Mouse (Mus musculus): ENCODE results near the gene Slc1a3.

The Slc1a3 gene

DNA sequence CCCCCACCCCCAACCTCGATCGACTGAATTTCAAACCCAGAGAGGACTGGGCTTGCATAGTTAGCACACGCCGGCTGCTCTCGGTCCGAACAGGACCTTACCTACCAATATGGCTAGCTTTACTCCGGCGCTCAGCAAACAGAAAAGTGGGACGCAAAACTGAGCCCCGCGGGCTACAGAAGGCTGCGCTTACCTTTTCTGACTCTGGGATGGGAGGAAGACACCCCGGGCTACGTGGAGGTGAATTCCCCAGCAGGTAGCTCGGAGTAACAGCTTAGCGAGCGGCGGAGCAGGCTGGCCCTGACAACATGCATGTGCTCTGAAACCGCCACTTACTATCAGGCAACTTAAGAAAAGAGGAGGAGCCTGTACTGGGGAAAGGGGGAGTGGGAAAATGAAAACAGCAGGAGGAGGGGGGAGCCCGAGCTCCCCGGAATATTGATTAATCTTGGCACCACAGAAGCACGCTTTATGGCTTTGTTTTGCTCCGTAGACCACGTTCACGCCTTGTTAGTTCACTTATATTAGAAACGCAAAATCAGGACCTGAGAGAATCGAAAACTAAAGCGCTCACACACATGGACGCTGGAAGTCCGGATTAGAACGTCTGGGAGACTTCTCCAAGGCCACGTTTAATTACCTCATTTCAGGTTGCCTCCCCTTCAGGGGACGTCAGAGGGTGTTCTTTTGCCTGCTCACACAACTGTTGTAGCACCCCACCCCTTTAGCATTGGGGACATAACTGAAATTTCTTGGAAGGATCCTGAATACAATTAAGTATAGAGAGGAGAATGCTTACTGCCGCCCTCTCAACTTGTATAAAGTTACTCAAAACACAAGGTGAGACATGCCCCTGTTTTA, at the start of gene Slc1a3:
TSS of gene Slc1a3 (minus strand) at position 619 of the 861 bp plus-strand sequence.
- peak; percentile 11 for DNase-seq

DNA sequence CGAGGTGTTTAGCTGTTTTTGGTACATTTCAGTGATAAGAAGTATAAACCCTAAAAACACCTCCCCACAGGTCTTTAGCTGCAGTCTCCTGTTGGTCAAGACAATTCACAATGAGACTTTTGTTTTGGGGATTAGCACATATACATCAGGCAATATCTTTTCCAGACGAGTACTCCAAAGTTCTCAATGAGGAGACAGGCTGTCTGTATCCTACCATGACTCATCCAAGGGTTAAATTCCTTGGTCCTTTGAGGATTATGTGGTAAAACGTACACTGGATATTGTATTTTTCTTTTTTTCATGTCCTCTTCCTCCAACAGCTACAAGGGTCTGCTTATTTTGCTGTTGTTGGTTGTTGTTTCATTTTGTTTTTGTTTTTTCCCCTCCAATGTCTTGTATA, 48.5 kb upstream of the Slc1a3 start:
- DNase-seq: no peak

DNA sequence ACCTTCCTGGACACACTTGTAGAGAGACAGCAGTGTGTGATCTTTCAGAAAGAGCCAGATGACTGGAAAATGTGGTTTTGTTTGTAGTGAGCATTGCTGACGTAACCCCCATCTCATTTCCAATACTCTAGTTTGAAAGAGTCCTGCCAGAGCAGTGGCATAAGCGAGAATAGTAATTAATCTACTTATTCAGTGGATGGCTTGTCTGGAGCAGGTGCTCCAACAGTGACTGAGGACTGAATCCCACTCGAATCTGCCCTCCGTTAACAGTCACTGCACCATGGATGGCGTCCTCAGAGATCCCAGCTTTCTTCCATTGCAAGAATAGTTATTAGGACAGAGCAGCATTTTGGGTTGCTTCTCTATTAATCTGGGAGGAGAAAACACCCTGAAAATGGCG, 45.9 kb upstream of the Slc1a3 start:
- DNase-seq: no peak

DNA sequence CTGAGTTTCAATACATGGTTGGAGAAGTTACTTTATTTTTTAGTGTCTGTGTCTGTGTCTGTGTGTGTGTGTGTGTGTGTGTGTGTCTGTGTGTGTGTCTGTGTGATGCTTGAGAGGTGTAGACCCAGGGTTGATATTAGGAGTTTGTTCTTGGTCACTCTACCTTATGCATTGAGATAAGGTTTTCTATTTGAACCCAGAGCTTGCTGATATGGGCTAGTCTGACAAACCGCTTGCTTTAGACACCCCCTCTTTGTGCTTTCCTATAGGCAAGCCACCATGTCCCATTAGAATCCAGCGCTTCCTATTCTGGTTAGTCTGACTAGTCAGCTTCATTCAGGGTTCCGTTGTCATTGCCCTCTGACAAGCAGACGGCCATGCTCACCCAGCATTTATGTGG, 39.2 kb upstream of the Slc1a3 start:
- DNase-seq: no peak

DNA sequence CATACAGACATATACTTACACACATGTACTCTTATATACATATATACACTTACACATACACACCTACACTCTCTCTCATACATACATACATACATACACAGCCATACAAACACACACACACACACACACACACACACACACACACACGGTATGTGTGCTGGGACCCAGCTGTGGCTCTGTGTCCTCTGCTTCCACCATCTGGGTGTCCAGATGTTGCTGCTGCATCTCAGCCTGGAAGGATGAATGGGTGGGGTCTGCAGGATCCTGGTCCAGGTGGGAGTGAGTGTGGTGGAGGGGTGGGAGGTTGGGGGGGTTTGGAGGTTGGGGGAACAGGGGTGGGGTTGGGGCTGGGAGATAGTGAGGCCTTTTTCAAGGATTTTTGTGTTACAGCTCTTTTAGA, 38.2 kb upstream of the Slc1a3 start:
- DNase-seq: no peak

DNA sequence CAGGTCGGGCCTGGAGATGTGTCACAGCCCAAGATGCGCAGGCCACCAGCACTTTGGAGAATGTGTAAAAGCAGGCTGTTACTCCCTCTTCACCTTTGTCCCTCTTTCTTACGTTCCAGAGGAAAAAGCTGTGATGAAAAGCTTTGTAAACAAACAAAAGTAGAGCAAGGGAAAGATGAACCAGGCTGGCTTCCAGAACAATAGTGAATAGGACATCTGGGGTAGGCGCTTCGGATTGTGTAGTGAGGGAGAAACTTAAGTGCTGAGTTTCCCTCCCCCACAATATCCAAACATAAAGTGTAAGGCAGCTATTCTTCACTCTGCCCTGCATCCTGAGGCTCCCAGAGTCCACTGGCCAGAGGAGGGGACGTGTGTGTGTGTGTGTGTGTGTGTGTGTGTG, 31.0 kb upstream of the Slc1a3 start:
- no peak for DNase-seq

DNA sequence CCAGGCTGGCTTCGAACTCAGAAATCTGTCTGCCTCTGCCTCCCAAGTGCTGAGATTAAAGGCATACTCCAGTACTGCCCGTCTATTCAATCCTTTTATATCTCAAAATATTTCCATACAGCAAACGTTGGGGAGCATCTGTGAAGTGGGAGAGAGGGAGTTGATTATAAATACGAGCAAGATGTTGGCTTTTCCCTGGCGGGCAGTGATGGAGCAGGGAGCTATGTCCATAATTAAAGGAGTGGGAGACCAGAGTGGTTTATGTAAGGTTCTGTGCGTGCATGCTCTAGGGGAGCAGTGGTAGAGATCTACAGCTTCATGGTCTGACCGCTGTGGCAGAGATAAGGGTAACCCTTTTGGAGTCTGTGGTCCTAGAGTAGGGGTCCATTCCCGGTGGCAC, 30.2 kb upstream of the Slc1a3 start:
- peak; percentile 11 for DNase-seq

DNA sequence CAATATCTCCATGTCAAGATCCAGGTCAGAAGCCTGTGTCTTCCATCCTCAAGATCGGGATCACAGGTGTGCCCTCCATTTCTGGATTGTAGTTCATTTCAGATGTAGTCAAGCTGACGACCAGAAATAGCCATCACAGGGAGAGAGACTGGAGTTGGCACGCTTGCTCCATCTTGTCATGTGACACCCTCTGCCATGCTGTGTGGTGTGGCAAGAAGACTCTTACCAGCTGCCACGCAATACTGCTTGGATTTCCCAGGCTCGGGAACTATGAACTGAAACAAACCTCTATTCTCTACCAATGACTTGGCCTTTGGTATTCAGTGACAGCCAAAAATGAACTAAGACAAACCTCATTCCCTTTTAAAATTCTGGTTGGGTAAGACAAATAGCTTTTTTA, 27.6 kb upstream of the Slc1a3 start:
- no peak for DNase-seq

DNA sequence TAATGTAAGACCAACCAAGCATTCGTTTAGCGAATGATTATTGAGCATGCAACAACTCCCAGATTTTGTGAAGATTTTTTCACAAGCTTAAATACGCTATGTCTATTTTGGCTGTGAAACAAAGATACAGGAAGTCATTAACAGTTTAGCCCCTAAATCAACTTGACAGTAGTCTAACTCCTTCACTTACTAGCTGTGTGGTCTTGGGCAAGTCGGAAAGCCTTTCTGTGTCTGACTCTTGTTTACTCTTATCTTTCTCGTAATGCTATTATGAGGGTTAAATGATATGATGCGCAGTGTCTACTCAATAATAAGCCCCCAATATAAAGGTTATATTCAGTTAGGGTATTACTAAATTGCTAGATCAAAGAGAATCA, 23.8 kb upstream of the Slc1a3 start:
- no peak for DNase-seq

DNA sequence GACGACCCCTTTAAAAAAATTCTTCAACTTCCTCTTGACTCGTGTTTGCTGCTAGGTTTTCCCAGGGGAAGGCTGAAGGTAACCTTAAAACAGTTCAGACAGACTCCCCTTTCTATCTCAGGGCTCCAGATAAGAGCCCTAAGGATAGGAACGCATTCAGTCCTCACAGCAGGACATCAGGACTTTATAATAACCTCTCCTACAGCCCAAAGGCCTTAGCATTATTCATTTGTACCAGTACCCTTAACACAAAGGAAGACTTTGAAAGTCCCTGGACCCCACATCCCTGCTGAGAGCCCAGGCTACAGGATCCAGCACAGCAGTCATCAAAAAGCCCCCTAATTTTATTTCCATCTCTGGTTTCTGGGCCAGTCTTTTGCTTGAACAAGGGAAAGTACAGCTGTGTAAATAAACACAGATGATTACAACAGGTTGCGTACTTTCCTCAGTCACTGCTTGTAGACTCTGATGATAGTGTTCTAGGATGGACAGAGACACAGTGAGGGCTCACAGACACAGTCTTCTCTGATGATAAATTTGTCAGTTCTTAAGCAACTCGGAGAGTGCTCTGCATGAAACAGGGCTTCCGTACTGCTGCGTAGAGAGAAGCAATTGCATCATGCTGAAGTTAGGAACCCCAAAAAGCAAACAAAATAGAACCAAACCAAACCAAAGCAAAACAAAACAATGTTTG, 23.3 kb upstream of the Slc1a3 start:
- DNase-seq: no peak

DNA sequence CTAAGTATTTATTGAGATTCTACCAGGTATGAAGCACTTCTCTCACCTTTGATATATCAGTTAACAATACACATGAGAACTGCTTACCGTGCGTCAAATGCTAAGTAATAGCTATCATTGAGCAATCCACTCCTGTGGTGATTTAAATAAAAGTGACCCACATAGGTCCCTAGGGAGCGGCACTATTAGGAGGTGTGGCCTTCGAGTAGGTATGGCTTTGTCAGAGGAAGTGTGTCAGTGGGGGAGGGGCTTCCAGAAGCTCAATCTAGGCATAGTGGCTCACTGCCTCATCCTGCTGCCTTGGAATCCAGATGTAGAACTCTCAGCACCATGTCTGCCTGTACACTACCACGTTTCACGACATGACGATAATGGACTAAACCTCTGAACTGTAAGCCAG, 18.3 kb upstream of the Slc1a3 start:
- no peak for DNase-seq

DNA sequence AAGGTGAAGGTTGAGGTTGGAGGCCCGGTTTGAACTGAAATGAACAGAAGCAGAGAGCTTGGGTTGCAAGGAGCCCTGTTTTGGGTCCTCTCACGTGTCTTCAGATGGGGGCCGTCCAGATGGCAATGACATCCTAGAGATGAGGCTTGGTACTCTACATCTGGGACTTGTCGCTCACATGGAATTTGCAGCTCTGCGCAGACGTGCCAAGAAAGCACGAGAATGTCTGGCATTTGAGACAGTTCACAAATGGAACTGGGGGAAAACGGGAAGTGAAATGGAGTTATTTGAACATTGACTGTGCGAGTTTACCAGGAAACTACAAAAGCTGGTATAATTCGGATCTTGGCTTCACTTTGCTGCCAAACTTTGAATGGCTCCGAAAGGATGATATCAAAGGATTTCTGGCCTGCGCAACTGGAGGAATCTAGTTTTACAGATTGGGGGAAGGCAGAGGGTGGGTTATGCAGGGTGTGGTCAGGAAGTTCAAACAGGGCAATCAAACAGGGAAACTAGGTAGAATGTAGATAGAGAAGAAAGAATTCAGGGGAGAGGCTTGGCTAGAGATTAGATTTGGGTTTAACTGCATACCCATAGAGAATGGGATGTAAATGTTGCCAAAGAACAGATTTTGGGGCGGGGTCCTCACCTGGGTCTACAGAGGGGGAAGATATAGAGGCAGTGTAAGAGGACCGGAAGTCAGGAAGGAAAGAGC, 12.0 kb upstream of the Slc1a3 start:
- no peak for DNase-seq

DNA sequence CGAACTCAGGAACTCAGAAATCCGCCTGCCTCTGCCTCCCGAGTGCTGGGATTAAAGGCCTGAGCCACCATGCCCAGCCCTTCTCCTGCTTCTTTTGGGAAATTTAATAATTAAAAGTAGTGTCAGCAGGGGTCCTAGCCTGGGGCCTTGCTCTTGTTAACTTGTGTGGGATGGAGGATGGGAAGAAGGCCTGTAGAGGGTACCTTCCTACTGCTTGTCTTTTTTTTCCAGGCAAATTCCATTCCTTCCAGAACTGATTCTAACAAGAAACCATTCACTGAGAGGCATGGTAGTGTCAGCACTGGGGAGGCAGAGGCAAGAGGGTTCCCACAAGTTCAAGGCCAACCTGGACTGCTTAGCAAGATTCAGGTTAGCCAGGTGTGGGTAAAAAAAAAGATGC, 11.2 kb upstream of the Slc1a3 start:
- DNase-seq: no peak

DNA sequence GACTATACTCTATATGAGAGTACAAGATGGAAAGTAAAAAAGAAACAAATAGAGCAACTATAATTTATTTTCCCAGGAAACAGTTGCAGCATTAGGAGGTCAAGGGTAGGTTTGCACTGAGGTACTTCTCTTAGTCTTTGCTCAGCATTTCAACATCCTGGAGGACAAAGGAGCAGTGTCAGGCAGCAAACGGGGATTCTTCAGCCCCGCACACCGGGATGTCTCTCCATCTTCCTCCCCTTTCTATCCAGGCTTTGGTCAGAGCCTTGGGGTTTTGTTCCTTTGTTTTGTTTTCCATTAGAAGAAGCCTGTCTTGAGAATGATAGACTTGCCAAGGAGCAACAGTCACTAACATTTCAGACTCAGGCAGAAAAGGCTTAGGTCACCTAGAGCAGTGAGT, 10.4 kb upstream of the Slc1a3 start:
- DNase-seq: no peak

DNA sequence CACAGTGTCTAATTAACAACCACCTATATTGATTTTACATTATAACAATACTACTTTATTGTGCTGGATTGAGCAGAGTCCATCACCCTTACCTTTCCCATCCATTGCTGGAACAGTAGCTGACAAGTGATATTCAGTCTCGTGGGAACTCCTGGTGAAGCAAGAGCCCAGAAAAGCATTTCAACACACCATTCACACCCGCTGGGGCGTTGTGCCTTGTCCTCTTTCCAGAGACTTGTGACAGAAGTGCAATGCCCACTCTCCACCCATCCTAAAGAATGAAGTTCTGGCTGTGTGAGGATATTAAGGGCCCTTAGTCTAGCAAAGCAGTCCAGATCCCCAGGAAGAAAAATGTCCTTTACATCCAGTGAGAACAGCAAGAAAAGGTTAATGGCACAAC, 7.9 kb upstream of the Slc1a3 start:
- DNase-seq: no peak

DNA sequence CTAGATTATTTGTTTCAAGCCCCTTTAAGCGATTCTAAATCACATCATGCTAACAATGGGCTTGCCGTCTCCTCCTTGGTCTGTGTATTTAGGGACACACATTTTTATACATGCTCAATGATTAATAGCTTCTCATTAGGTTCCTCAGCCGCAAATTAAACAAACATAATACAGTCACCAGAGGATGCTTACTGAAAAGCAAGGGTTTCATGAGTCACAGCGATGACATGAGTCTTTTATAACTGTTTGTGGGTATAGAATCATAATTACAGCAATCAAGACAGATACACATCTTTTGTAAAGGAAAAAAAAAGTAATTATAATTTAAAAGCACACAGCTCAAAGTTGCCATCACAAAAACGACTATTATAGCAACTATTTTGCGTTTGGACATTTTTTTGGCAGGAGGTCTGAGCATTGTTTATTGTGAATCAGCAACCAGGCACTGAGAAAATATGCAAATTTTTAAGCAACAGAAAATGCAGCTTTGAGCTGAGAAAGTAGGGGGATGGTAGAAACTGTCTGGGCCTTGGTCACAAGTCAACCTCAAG, 6.5 kb upstream of the Slc1a3 start:
- DNase-seq: no peak

DNA sequence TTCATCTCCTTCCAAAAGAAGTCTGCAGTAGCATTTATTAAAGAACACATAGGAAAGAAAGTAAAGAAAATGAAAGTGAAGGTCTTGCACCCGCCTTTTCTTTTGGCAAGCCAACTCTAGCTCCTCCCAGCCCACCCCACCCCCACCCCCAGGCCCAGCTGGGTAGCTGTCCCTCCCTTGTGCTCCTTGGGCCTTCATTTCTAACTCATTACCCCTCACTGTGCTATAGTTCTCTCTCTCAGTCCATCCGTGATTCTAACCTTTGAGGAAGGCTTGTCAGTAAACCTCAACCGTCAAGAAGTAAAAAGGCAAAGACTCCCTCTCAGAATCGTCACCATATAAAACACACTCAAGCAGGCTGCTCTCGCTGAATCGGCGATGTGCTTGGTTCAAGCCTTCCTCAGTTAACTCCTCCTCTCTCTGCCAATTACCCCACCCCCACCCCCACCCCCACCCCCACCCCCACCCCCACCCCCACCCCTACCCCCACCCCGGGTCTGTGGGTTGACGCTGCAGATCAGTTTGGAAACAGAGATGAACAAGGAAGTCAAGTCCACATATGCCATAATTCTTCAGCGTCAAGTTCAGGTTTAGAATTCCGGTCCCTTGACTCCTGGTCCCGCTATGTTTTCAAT, 5.9 kb upstream of the Slc1a3 start:
- DNase-seq: no peak

DNA sequence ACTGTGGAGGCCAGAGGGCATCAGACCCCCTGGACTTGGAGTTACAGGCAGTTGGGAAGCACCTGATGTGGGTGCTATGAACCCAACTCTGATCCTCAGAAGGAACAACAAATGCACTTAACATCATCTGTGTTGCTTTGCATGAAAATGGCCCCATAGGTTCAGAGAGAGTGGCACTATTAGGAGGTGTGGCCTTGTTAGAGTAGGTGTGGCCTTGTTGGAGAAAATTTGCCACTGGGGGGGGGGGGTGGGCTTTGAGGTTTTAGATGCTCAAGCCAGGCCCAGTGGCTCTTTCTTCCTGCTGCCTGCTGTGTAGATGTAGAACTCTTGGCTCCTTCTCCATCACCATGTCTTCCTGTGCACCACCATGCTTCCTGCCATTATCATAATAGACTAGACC, 5.1 kb upstream of the Slc1a3 start:
- DNase-seq: no peak

DNA sequence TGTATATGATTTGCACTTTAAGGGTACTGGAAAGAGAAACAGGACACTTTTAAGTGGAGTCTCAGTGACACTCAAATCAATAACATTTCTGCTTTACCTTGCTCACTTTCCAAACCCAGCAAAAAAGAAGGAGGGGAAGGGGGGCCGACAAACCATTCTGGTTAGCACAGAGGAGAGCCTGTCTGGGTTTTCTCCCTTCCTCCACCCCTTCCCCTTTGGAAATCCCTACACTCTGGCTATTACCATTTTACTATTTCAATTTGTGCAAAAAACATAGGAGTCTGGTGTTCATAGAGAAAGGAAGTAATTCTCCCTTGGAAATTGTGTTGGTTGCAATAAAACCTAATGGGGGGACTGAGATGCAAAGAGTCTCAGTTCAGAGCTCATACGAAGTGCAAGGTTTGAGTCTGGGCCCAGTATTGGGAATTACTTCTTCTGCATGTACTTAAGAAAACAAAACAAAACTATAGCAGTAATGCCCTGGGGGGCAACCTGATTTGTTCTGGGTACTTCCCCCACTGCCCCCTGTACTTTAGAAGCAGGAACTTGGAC, 1.9 kb upstream of the Slc1a3 start:
- DNase-seq: no peak

DNA sequence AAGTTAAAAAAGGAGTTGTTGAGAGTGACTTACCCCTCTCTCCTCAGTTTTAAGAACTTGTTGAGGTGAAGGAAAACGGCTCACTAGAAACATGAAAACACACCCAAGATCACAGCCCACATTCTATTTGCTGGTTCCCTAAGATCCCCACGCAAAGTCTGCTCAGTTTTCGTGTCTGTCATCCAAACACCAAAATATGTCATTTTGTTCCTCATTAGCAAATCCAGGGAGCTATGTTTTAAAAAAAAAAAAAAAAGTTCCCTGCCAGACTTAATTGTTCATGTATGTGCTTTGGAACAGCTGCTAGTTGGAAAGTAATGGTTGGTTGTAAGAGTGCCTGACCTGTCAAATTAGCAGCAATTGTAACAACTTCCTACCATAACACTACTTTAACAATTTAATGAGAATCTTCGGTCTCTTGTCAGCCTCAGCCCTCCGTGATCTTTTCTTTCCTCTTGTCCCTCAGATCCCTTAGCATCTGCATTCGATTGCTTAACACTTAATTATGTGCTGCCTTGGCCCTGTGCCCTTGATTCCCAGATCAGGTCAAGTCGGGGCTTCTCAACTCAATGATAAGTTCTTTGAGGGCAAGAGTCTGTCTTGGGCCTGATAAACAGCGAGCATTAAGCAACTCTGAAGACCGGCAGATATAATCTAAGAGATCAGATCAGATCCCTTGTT, 1.2 kb upstream of the Slc1a3 start:
- DNase-seq: no peak

DNA sequence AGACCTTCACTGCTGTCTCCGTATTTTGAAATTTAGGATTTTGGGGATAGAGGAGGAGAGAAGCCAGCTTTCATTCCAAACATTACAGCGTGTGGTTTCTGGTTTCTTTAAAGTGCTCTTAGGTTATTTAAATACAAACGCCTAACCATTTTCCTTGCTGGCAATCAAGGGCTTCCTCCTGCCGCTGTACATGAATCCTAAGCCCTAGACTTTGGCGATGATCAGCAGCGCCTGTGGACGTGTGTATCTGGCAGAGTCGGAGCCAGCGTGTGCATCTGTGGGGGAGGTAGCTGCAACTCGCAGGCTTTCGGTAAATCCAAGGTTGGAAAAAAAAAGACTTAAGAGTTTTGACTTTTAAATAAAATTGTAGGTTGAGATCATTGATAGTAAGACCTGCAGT, 986 bp downstream of the Slc1a3 start:
- DNase-seq: no peak

DNA sequence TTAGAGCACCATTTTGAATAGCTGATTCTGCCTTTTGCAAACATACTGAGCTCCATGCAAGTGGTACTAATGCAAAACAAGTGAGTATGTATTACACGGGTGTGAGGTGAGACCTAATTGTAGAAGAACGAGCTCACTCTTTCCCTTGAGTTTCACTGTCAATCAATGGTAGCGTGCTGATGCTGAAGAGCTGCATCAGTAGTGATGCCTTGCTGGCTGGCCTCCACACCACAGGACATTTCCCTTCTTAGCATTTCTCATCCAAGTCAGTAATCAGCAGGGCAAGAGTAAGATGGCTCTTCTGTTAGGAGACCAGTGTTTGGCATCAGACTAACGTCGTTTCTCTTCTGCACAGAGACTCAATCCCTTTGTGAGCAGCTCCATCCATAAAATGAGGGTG, 4.0 kb downstream of the Slc1a3 start:
- DNase-seq: no peak
